Mouse (Mus musculus) left cerebral cortex, adult 2 months (tissue): ENCODE measurements around the gene Asb17. TPM values are rescaled to one million over a fixed set of nuclear protein-coding genes. Genes with fewer than 3 reads are reported as not detected.
A peak's percentile ranks its signal among the peaks of the same experiment; 100 is the strongest.
"Not testable (repeated sequence)": the region's sequence is repeated elsewhere in the genome, so short reads cannot be mapped to it uniquely, and the experiment has no call there.

Experiments
- DNase-seq, 2 experiments: peaks; one replicate each; pipeline ENCODE4 v3.0.0; 2021 to 2022; ENCODE audit warnings: low spot score in 2 of 2, mixed read lengths in 1 of 2; ENCODE audit errors: extremely low spot score in 1 of 2
- H3K27ac ChIP-seq: fragments of 200-600 bp; 2 replicates; pipeline ENCODE4 v1.8.1; 2022
- H3K4me3 ChIP-seq: fragments of 200-600 bp; 2 replicates; pipeline ENCODE4 v1.8.1; 2022
- CTCF ChIP-seq: fragments of 200-600 bp; IDR thresholded peaks from 2 replicates; pipeline ENCODE4 v1.8.1; 2022; ENCODE audit warnings: antibody characterized with exemption, mild to moderate bottlenecking, moderate library complexity
- intact Hi-C: fragments of 180-260 bp; cut with DNase I; formaldehyde crosslinking; loops from one replicate; pipeline ENCODE4 v1.15.1; 2025
- total RNA-seq, 2 experiments: library from RNA; stranded (reverse); gene quantifications; 2 replicates each; pipeline ENCODE4 v1.2.3; 2021

The Asb17 gene
- total RNA-seq, 2 experiments from 2014 or later = not detected

- H3K4me3 ChIP-seq = no peak overlapping the region
- intact Hi-C loops = no loop called here
- TF ChIP-seq CTCF = no peak
- no peak overlapping the region for H3K27ac ChIP-seq
- DNase-seq = no peak
Measured at GRCm38 (mm10) chr3:153817376-153817890, 26.6 kb upstream of the Asb17 start.

- no peak for TF ChIP-seq CTCF
- DNase-seq = no peak
- H3K4me3 ChIP-seq = no peak overlapping the region
Measured at GRCm38 (mm10) chr3:153818723-153819122, 25.3 kb upstream of the Asb17 start.

GRCm38 (mm10) chr3:153819438-153819837 is 24.6 kb upstream of the Asb17 start:
- no peak for DNase-seq
- intact Hi-C loops = no loop called here
- Histone ChIP-seq H3K27ac (no peak overlapping the region), H3K4me3 (no peak overlapping the region)
- no peak for TF ChIP-seq CTCF

More at GRCm38 (mm10) chr3:153818723-153819122, 25.3 kb upstream of the Asb17 start:
- intact Hi-C loops = no loop called here
- no peak overlapping the region for H3K27ac ChIP-seq

- no peak for TF ChIP-seq CTCF
- Histone ChIP-seq H3K4me3 (no peak overlapping the region), H3K27ac (no peak overlapping the region)
- no peak for DNase-seq
- intact Hi-C loops = no loop called here
Measured at GRCm38 (mm10) chr3:153823671-153824515, 20.1 kb upstream of the Asb17 start.

GRCm38 (mm10) chr3:153825197-153825596 is 18.8 kb upstream of the Asb17 start:
- TF ChIP-seq CTCF = no peak

GRCm38 (mm10) chr3:153826616-153827015 is 17.4 kb upstream of the Asb17 start:
- H3K27ac ChIP-seq = no peak overlapping the region
- DNase-seq = no peak
- intact Hi-C loops = no loop called here
- no peak overlapping the region for H3K4me3 ChIP-seq
- no peak for TF ChIP-seq CTCF

More at GRCm38 (mm10) chr3:153825197-153825596, 18.8 kb upstream of the Asb17 start:
- no peak overlapping the region for H3K27ac ChIP-seq
- H3K4me3 ChIP-seq = no peak overlapping the region
- intact Hi-C loops = no loop called here
- DNase-seq = no peak

GRCm38 (mm10) chr3:153829788-153830187 is 14.2 kb upstream of the Asb17 start:
- H3K4me3 ChIP-seq, DNase-seq, intact Hi-C loops, H3K27ac ChIP-seq: not testable (repeated sequence)

- peak; percentile 40 for TF ChIP-seq CTCF
- no peak overlapping the region for H3K27ac ChIP-seq
- intact Hi-C loops = no loop called here
Measured at GRCm38 (mm10) chr3:153831014-153831872, 12.8 kb upstream of the Asb17 start.

GRCm38 (mm10) chr3:153831873-153832653 is 11.9 kb upstream of the Asb17 start:
- no peak for TF ChIP-seq CTCF
- intact Hi-C loops = no loop called here
- no peak overlapping the region for H3K4me3 ChIP-seq
- DNase-seq = no peak
- H3K27ac ChIP-seq = no peak overlapping the region

More at GRCm38 (mm10) chr3:153831014-153831872, 12.8 kb upstream of the Asb17 start:
- DNase-seq = no peak
- H3K4me3 ChIP-seq = no peak overlapping the region

GRCm38 (mm10) chr3:153832654-153832945 is 11.4 kb upstream of the Asb17 start:
- Histone ChIP-seq H3K4me3 (no peak overlapping the region), H3K27ac (no peak overlapping the region)
- DNase-seq = no peak
- TF ChIP-seq CTCF = no peak
- intact Hi-C loops = no loop called here

- DNase-seq = no peak
- Histone ChIP-seq H3K27ac (no peak overlapping the region), H3K4me3 (no peak overlapping the region)
- no peak for TF ChIP-seq CTCF
- intact Hi-C loops = no loop called here
Measured at GRCm38 (mm10) chr3:153834071-153834470, 9.9 kb upstream of the Asb17 start.
